Mouse (Mus musculus) liver, postnatal 0 days (tissue): ENCODE results near the gene Bcl2.

Source experiments
- CTCF ChIP-seq: sonication (generic); IDR thresholded peaks from 2 replicates; pipeline ENCODE4 v1.5.1; 2016; ENCODE audit warnings: antibody characterized with exemption, low read depth
- EP300 ChIP-seq: IDR thresholded peaks from 2 replicates; pipeline ENCODE4 v1.6.1; 2016; ENCODE audit warnings: antibody characterized with exemption, low read depth, mild to moderate bottlenecking

DNA sequence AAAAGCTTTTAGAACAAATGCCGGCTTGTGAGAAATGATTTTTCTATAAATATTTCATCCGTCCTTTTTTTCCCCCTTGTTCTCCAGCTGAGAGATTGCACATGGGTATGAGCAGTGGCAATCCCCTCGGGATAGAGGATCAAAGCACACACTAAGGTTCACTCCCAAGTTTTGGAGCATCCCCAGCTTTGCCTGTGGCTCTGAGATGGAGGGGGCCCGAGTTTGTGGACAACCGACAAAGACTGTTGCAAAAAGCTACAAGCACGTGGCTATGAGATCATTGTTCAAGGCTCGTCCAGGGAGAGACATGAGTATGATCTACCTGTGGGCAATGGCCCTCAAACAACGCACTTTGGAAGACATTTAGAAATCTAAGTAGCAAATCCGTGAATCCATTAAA, 184.5 kb downstream of the Bcl2 start:
- no peak for TF ChIP-seq CTCF
- no peak for TF ChIP-seq EP300
